Mouse (Mus musculus) midbrain, embryonic 16.5 days (tissue): ENCODE results near the gene Ninj2. TPM values are rescaled to one million over a fixed set of nuclear protein-coding genes. Genes with fewer than 3 reads are reported as not detected.

ENCODE experiments used
- ATAC-seq: fragments of 200-750 bp; cut with Nextera tagmentation; 2 replicates; pipeline ENCODE4 v1.8.0; 2017; ENCODE audit warnings: moderate TSS enrichment
- H3K27ac ChIP-seq: fragments of 300-500 bp; sonication (generic); 2 replicates; pipeline ENCODE4 v1.5.1; 2014; ENCODE audit warnings: mild to moderate bottlenecking, low read length, mixed read lengths
- H3K27me3 ChIP-seq: fragments of 300-500 bp; sonication (generic); 2 replicates; pipeline ENCODE4 v1.6.1; 2014; ENCODE audit warnings: low read depth, low read length, mixed read lengths; ENCODE audit not compliant: control insufficient read depth, insufficient read depth
- H3K36me3 ChIP-seq: fragments of 300-500 bp; sonication (generic); 2 replicates; pipeline ENCODE4 v1.6.1; 2014; ENCODE audit warnings: mild to moderate bottlenecking, low read length, moderate library complexity, mixed read lengths; ENCODE audit not compliant: control insufficient read depth, insufficient read depth
- H3K4me1 ChIP-seq: fragments of 300-500 bp; sonication (generic); 2 replicates; pipeline ENCODE4 v1.6.1; 2014; ENCODE audit warnings: mild to moderate bottlenecking, low read length, mixed read lengths; ENCODE audit not compliant: control insufficient read depth, insufficient read depth
- H3K4me2 ChIP-seq: fragments of 300-500 bp; sonication (generic); 2 replicates; pipeline ENCODE4 v1.6.1; 2014; ENCODE audit warnings: mild to moderate bottlenecking, low read length, mixed read lengths
- H3K4me3 ChIP-seq: fragments of 300-500 bp; sonication (generic); 2 replicates; pipeline ENCODE4 v1.5.1; 2014; ENCODE audit warnings: low read depth, mild to moderate bottlenecking, low read length, moderate library complexity, mixed read lengths
- H3K9ac ChIP-seq: fragments of 300-500 bp; sonication (generic); 2 replicates; pipeline ENCODE4 v1.6.1; 2014; ENCODE audit warnings: low read depth, low read length, mixed read lengths
- H3K9me3 ChIP-seq: fragments of 300-500 bp; sonication (generic); replicated peaks from 2 replicates; pipeline ENCODE4 v1.6.1; 2014; ENCODE audit warnings: mild to moderate bottlenecking, low read length, mixed read lengths; ENCODE audit not compliant: control insufficient read depth, poor library complexity, severe bottlenecking
- WGBS: fragments of 180-500 bp; shearing (Covaris S2); extraction: QIAGEN DNeasy Blood & Tissue Kit; methylation state at CpG from one replicate; pipeline ENCODE4 v1.1.7; 2014; 5-methylcytosine and 5-hydroxymethylcytosine counted together
- polyA plus RNA-seq: library from polyadenylated mRNA; unstranded; fragments of >200 nt; fragmentation: Nextera tagmentation; extraction: Ambion mirVana; gene quantifications from 2 replicates; pipeline ENCODE4 v1.2.1, GENCODE M21; 2015

The Ninj2 gene
- polyA plus RNA-seq, 1 experiment from 2014 or later = not detected

GRCm38 (mm10) chr6:120206586-120206985, 113.4 kb downstream of the Ninj2 start:
- no peaks in the 10 kb centered on the region for H3K27me3 ChIP-seq
- no peak overlapping the region for H3K9ac ChIP-seq
- no peak for ATAC-seq
- WGBS = 89% methylated on average over 5 of the region's 5 CpGs
- H3K36me3 ChIP-seq = no peaks in the 10 kb centered on the region
- no peaks in the 10 kb centered on the region for H3K4me1 ChIP-seq
- no peak overlapping the region for H3K4me3 ChIP-seq
- H3K4me2 ChIP-seq = no peak overlapping the region
- H3K9me3 ChIP-seq = no peaks in the 10 kb centered on the region
- no peak overlapping the region for H3K27ac ChIP-seq

GRCm38 (mm10) chr6:120211536-120211935, 118.4 kb downstream of the Ninj2 start:
- Histone ChIP-seq H3K27ac (no peak overlapping the region), H3K4me3 (no peak overlapping the region), H3K4me1 (no peaks in the 10 kb centered on the region), H3K4me2 (no peak overlapping the region), H3K27me3 (no peaks in the 10 kb centered on the region), H3K36me3 (no peaks in the 10 kb centered on the region), H3K9me3 (no peaks in the 10 kb centered on the region), H3K9ac (no peak overlapping the region)
- WGBS = 81% methylated on average over 6 of the region's 6 CpGs
- ATAC-seq = no peak

- H3K27ac ChIP-seq = no peak overlapping the region
Measured at GRCm38 (mm10) chr6:120216702-120217101, 123.6 kb downstream of the Ninj2 start.

GRCm38 (mm10) chr6:120219281-120219680, 126.1 kb downstream of the Ninj2 start:
- H3K27ac ChIP-seq = no peak overlapping the region
- no peak overlapping the region for H3K9ac ChIP-seq
- H3K4me3 ChIP-seq = no peak overlapping the region
- no peak overlapping the region for H3K4me2 ChIP-seq
- ATAC-seq = no peak
- no peaks in the 10 kb centered on the region for H3K27me3 ChIP-seq
- no peaks in the 10 kb centered on the region for H3K36me3 ChIP-seq
- no peaks in the 10 kb centered on the region for H3K9me3 ChIP-seq
- H3K4me1 ChIP-seq = no peaks in the 10 kb centered on the region
- WGBS = 84% methylated on average over 2 of the region's 2 CpGs

More at GRCm38 (mm10) chr6:120216702-120217101, 123.6 kb downstream of the Ninj2 start:
- Histone ChIP-seq H3K4me2 (no peak overlapping the region), H3K4me1 (no peaks in the 10 kb centered on the region), H3K36me3 (no peaks in the 10 kb centered on the region), H3K4me3 (no peak overlapping the region), H3K27me3 (no peaks in the 10 kb centered on the region), H3K9me3 (no peaks in the 10 kb centered on the region), H3K9ac (no peak overlapping the region)
- WGBS = 82% methylated on average over 1 of the region's 1 CpGs
- no peak for ATAC-seq

- ATAC-seq = no peak
- Histone ChIP-seq H3K36me3 (no peaks in the 10 kb centered on the region), H3K27me3 (no peaks in the 10 kb centered on the region), H3K4me2 (no peak overlapping the region), H3K27ac (no peak overlapping the region), H3K4me3 (no peak overlapping the region), H3K4me1 (no peaks in the 10 kb centered on the region), H3K9me3 (no peaks in the 10 kb centered on the region), H3K9ac (no peak overlapping the region)
- WGBS = 33% methylated on average over 6 of the region's 6 CpGs
Measured at GRCm38 (mm10) chr6:120222669-120223068, 129.5 kb downstream of the Ninj2 start.

- 63% methylated on average over 6 of the region's 6 CpGs for WGBS
- ATAC-seq = no peak
Measured at GRCm38 (mm10) chr6:120225355-120225754, 132.2 kb downstream of the Ninj2 start.

GRCm38 (mm10) chr6:120227068-120227467, 133.9 kb downstream of the Ninj2 start:
- H3K27me3 ChIP-seq = no peaks in the 10 kb centered on the region

More at GRCm38 (mm10) chr6:120225355-120225754, 132.2 kb downstream of the Ninj2 start:
- H3K4me2 ChIP-seq = no peak overlapping the region
- no peaks in the 10 kb centered on the region for H3K27me3 ChIP-seq
- no peaks in the 10 kb centered on the region for H3K36me3 ChIP-seq
- no peak overlapping the region for H3K4me3 ChIP-seq
- no peak overlapping the region for H3K9ac ChIP-seq
- H3K27ac ChIP-seq = no peak overlapping the region
- H3K4me1 ChIP-seq = no peaks in the 10 kb centered on the region
- H3K9me3 ChIP-seq = no peaks in the 10 kb centered on the region

GRCm38 (mm10) chr6:120229806-120230205, 136.7 kb downstream of the Ninj2 start:
- Histone ChIP-seq H3K27me3 (no peaks in the 10 kb centered on the region), H3K36me3 (no peaks in the 10 kb centered on the region), H3K4me3 (no peak overlapping the region), H3K9me3 (no peaks in the 10 kb centered on the region), H3K27ac (no peak overlapping the region), H3K4me2 (no peak overlapping the region), H3K4me1 (no peaks in the 10 kb centered on the region), H3K9ac (no peak overlapping the region)
- no peak for ATAC-seq
- WGBS = 51% methylated on average over 7 of the region's 7 CpGs

More at GRCm38 (mm10) chr6:120227068-120227467, 133.9 kb downstream of the Ninj2 start:
- H3K4me3 ChIP-seq = no peak overlapping the region
- no peaks in the 10 kb centered on the region for H3K4me1 ChIP-seq
- ATAC-seq = no peak
- no peak overlapping the region for H3K27ac ChIP-seq
- H3K9me3 ChIP-seq = no peaks in the 10 kb centered on the region
- H3K36me3 ChIP-seq = no peaks in the 10 kb centered on the region
- 87% methylated on average over 7 of the region's 7 CpGs for WGBS
- no peak overlapping the region for H3K9ac ChIP-seq
- H3K4me2 ChIP-seq = no peak overlapping the region

- no peak overlapping the region for H3K4me3 ChIP-seq
- H3K9ac ChIP-seq = no peak overlapping the region
- no peaks in the 10 kb centered on the region for H3K9me3 ChIP-seq
- H3K36me3 ChIP-seq = no peaks in the 10 kb centered on the region
- no peaks in the 10 kb centered on the region for H3K4me1 ChIP-seq
- H3K27ac ChIP-seq = no peak overlapping the region
- H3K27me3 ChIP-seq = no peaks in the 10 kb centered on the region
- WGBS = 8% methylated on average over 1 of the region's 1 CpGs
- no peak for ATAC-seq
- H3K4me2 ChIP-seq = no peak overlapping the region
Measured at GRCm38 (mm10) chr6:120230441-120230840, 137.3 kb downstream of the Ninj2 start.
